Mouse (Mus musculus): ENCODE data around the gene 1700012B07Rik. TPM values are rescaled to one million over a fixed set of nuclear protein-coding genes. Genes with fewer than 3 reads are reported as not detected.

The 1700012B07Rik gene
- polyA plus RNA-seq, 1 experiment from 2014 or later, result not detected

DNA sequence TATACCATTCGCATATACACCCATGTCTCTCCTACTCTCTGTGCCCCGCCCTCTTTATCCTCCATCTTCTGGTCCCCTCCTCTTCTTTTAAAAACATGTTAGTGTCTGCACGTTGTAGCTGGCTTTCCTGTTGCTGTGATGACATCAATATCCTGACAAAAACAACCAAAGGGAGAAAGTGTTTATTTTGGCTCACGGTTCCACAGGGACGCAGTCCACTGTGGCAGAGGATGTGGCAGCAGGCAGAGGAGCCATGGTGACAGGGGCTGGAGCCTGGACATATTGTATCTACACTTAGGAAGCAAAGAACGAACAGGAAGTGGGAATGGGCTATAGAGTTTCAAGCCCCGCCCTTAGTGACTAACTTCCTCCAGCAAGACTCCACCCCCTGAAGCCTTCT is 36.1 kb upstream of the 1700012B07Rik start:
- Histone ChIP-seq H3K4me3 (no peak overlapping the region), H3K27ac (no peak overlapping the region), H3K9me3 (no peaks in the 10 kb centered on the region), H3K27me3 (ENCODE audit: poor library complexity, severe bottlenecking) (no peaks in the 10 kb centered on the region), H3K4me1 (peaks cover 11% of the 10 kb centered on the region), H3K36me3 (replicated peaks) (no peaks in the 10 kb centered on the region)
- DNase-seq (ENCODE audit: extremely low spot score, low spot score), result no peak
- 88% methylated on average over 7 of the region's 7 CpGs for WGBS

DNA sequence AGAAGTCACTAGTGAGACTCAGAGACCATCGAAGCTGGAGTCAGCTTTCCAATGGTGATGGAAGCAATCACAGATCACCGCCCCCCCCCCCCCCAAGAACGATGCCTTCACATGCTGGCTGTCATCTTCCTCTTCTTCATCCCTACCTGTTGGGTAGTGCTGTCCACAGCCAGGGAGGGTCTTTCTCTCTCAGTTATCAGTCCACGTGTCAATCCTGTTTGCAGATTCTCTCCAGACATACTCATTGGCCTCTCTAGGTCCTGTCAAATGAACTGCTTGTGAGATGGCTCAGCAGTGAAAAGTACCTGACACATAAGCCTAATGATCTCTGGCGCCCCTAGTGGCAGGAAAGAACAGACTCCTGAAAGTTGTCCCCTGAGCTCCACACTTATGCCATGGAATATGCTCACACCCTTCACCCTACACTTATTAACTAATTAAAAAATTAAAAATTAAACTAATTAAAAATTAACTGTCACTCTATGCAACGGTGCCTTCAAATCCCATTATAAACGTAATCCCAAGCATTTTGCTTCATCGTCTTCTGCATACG is 35.4 kb upstream of the 1700012B07Rik start:
- H3K36me3 ChIP-seq (replicated peaks), result no peaks in the 10 kb centered on the region
- 71% methylated on average over 9 of the region's 9 CpGs for WGBS
- peak; percentile 52 for DNase-seq (ENCODE audit: extremely low spot score, low spot score)
- H3K4me1 ChIP-seq, result peaks cover 11% of the 10 kb centered on the region
- no peaks in the 10 kb centered on the region for H3K9me3 ChIP-seq
- no peak overlapping the region for H3K27ac ChIP-seq
- H3K4me3 ChIP-seq, result no peak overlapping the region
- H3K27me3 ChIP-seq (ENCODE audit: poor library complexity, severe bottlenecking), result no peaks in the 10 kb centered on the region

DNA sequence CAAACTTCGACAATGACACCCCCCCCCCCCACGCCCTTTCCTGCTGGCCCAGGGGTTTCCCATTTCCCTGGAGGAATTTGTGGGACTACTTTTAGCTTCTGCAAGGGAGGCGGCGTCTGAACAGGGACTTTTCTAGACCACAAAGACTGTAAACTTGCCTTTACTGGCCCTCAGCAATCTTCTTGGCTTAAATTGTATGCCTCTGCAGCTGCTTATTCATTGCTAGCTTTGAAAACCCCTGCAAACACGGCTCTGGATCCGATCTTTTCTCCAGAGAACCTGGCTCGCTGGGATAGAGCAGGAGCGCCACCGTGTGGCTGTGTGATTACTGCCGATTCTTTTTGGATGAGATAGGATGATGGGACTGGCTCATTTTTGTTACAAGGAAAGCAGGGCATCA is 32.7 kb upstream of the 1700012B07Rik start:
- Histone ChIP-seq H3K9me3 (no peaks in the 10 kb centered on the region), H3K4me3 (peak overlapping the region; percentile 31; the same call in 1 of the 2 replicates), H3K36me3 (replicated peaks) (no peaks in the 10 kb centered on the region), H3K4me1 (peaks cover 11% of the 10 kb centered on the region), H3K27me3 (ENCODE audit: poor library complexity, severe bottlenecking) (no peaks in the 10 kb centered on the region), H3K27ac (no peak overlapping the region)
- peak; percentile 86 for DNase-seq (ENCODE audit: extremely low spot score, low spot score)
- WGBS, result 11% methylated on average over 10 of the region's 10 CpGs

DNA sequence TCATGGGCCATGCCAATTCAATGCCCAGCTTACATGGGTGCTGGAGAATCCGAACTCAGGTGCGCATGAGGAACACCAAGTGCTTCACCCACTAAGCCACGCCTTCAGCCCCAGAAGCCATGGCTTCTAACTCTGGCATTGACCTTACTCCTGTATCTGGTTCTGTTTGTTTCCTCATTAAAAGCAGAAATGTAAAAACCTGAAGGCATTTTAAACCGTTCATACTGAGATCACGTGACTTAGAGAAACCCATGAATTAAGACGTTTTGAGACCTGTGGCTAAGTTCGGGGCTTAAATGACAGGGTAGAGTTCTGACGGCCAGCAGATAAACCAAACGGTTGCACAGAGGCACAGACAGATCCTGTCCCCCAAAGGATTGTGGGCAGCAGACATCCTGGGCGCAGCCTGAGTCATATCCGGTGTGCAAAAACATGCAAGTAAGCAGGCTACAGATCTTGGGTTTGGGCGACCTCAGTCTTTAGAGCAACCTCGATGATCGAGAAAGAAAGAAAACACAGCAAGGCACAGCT is 32.2 kb upstream of the 1700012B07Rik start:
- H3K36me3 ChIP-seq (replicated peaks), result no peaks in the 10 kb centered on the region
- no peaks in the 10 kb centered on the region for H3K27me3 ChIP-seq (ENCODE audit: poor library complexity, severe bottlenecking)
- DNase-seq (ENCODE audit: extremely low spot score, low spot score), result no peak
- H3K27ac ChIP-seq, result no peak overlapping the region
- H3K4me3 ChIP-seq, result peak overlapping the region; percentile 31; the same call in 1 of the 2 replicates
- H3K9me3 ChIP-seq, result no peaks in the 10 kb centered on the region
- peaks cover 8% of the 10 kb centered on the region for H3K4me1 ChIP-seq
- WGBS, result 73% methylated on average over 14 of the region's 14 CpGs

DNA sequence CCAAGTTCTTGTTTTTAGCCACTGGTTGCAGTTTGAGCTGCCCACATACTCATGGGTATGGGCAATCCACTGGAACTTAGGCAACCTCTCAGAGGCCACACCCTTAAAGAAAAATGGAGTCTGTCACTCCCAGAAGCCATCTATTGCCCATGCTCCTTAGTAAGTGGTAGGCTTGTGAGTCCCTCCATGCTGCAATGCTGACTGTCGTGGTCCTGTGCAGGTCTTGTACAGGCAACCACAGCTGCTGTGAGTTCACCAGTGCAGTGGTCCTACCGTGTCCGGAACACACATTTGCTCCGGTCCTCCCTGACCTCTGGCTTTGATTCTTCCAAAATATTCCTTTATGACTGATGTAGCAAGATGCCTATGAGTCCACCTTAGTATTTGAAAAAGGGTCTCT is 31.6 kb upstream of the 1700012B07Rik start:
- no peaks in the 10 kb centered on the region for H3K36me3 ChIP-seq (replicated peaks)
- WGBS, result 87% methylated on average over 4 of the region's 4 CpGs
- no peak overlapping the region for H3K4me3 ChIP-seq
- peaks cover 6% of the 10 kb centered on the region; the same call in 1 of the 2 replicates for H3K4me1 ChIP-seq
- no peak overlapping the region for H3K27ac ChIP-seq
- no peaks in the 10 kb centered on the region for H3K27me3 ChIP-seq (ENCODE audit: poor library complexity, severe bottlenecking)
- H3K9me3 ChIP-seq, result no peaks in the 10 kb centered on the region
- no peak for DNase-seq (ENCODE audit: extremely low spot score, low spot score)

DNA sequence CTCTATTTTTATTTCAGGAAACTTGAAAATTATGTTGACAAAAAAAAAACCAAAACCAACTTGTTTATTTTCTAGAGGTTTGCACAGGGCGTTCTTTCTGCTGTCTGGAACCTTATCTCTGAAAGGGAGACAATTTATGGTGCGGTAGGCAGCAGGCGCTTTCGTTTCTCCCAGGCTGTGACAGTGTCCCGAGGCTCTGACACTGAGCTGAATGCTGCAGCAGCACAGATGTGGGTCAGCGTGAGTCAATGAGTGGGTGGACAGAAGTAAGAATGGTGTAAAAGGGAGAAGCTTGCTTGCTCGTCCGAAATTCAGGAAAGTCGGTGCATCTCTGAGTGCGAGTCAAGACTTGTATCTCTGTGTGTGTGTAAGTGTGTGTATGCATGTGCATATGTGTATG is 29.2 kb upstream of the 1700012B07Rik start:
- no peak for DNase-seq (ENCODE audit: extremely low spot score, low spot score)
- 94% methylated on average over 10 of the region's 10 CpGs for WGBS

DNA sequence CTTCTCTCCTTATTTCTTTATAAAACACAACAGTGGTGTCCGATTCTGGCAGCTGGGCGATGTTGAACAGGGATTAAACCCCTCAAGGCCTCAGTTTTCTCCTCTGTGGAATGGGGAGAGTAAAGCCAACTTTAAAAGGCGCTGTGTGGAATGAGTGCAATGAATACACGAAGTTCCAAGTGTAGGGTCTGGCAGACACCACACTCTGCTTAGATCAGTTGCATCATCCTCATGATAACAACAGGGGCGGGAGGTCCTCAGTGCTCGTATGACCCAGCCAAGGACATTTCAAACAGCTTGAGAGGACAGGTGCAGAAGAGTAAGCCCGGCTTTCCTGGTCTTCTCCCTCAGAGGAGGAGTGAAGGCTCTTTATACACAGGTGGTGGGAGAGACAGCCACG is 26.2 kb upstream of the 1700012B07Rik start:
- 88% methylated on average over 8 of the region's 8 CpGs for WGBS
- Histone ChIP-seq H3K36me3 (replicated peaks) (no peaks in the 10 kb centered on the region), H3K4me1 (peaks cover 11% of the 10 kb centered on the region), H3K4me3 (no peak overlapping the region), H3K27ac (no peak overlapping the region), H3K9me3 (no peaks in the 10 kb centered on the region), H3K27me3 (ENCODE audit: poor library complexity, severe bottlenecking) (no peaks in the 10 kb centered on the region)
- no peak for DNase-seq (ENCODE audit: extremely low spot score, low spot score)

More for the DNA sequence above, 29.2 kb upstream of the 1700012B07Rik start:
- Histone ChIP-seq H3K36me3 (replicated peaks) (no peaks in the 10 kb centered on the region), H3K4me1 (peaks cover 17% of the 10 kb centered on the region), H3K27ac (no peak overlapping the region), H3K9me3 (no peaks in the 10 kb centered on the region), H3K4me3 (no peak overlapping the region), H3K27me3 (ENCODE audit: poor library complexity, severe bottlenecking) (no peaks in the 10 kb centered on the region)

DNA sequence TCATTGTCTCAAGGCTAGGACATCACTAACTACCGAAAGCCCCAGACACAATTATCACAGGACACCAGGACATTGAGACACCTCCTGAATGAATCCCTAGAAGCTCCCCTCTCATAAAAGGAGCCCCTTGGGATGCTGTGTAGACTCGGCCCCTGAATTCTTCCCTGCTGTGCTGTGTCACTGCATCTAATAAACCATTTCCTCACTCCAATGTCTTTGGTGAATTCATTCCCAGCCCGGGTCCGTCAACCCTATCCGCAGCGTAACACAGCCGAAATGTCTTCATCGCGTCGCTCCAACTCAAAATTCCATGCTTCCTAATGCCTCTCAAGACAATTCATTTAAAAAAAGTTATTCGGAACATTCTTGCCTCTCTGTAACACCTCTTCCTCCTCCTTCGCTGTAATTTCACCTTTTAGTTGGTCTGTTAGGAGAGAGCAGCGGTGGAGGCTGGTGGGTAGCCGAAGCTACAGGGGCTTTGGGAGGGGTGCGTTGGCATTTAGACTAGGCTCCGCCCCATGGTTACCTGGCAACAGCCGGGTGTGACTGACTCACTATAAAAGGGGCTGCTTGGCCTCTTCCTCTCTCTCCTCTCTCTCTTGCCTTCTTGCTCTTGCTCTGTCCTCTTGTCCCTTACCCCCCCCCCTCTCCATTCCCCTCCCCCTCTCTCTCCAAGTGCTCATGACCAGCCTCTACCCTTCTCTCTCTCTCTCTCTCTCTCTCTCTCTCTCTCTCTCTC is 25.6 kb upstream of the 1700012B07Rik start:
- 66% methylated on average over 17 of the region's 17 CpGs for WGBS
- no peak overlapping the region for H3K27ac ChIP-seq
- H3K36me3 ChIP-seq (replicated peaks), result no peaks in the 10 kb centered on the region
- no peak overlapping the region; the same call in 1 of the 2 replicates for H3K4me3 ChIP-seq
- DNase-seq (ENCODE audit: extremely low spot score, low spot score), result peak; percentile 31
- no peaks in the 10 kb centered on the region for H3K27me3 ChIP-seq (ENCODE audit: poor library complexity, severe bottlenecking)
- peaks cover 11% of the 10 kb centered on the region for H3K4me1 ChIP-seq
- H3K9me3 ChIP-seq, result no peaks in the 10 kb centered on the region

DNA sequence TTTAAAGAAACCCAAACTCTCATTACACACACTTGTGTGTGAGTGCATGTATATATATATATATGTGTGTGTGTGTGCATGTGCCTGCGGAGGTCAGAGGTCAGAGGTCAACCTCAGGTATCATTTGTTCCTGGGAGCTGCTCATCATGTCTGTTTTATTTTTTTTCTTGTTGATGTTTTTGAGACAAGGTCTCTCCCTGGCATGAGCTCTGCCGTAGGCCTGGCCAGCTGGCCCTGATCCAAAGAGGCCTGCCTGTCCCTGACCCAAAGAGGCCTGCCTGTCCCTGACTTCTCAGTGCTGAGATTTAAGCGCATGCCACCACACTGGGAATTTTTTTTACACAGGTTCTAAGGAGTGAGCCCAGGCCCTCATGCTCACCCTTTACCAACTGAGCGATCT is 24.1 kb upstream of the 1700012B07Rik start:
- DNase-seq (ENCODE audit: extremely low spot score, low spot score), result no peak
- Histone ChIP-seq H3K4me1 (peaks cover 11% of the 10 kb centered on the region), H3K27ac (no peak overlapping the region), H3K4me3 (no peak overlapping the region), H3K9me3 (no peaks in the 10 kb centered on the region), H3K27me3 (ENCODE audit: poor library complexity, severe bottlenecking) (no peaks in the 10 kb centered on the region), H3K36me3 (replicated peaks) (no peaks in the 10 kb centered on the region)
- 91% methylated on average over 4 of the region's 4 CpGs for WGBS

DNA sequence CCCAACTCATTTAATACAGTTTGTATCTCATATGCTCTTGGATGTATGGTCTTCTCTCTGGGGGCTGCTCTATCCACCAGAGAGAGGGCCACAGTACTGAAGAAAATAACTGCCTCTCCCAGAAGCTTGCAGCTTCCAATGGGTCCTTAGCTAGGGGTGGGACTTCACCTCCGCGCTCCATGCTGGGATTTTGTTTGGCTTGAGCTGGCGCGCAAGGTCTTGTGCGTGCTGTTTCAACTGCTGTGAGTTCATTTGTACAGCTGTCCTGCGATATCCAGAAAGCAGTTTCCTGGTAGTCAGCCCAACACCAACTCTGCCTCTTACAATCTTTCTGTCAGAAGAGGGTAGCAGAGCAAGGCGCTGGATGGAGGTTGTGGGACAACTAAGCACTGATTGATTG is 18.5 kb upstream of the 1700012B07Rik start:
- DNase-seq (ENCODE audit: extremely low spot score, low spot score), result no peak
- WGBS, result 64% methylated on average over 7 of the region's 7 CpGs
- H3K27me3 ChIP-seq (ENCODE audit: poor library complexity, severe bottlenecking), result no peaks in the 10 kb centered on the region
- H3K4me3 ChIP-seq, result no peak overlapping the region
- H3K4me1 ChIP-seq, result peaks cover 10% of the 10 kb centered on the region
- no peaks in the 10 kb centered on the region for H3K9me3 ChIP-seq
- no peak overlapping the region for H3K27ac ChIP-seq
- no peaks in the 10 kb centered on the region for H3K36me3 ChIP-seq (replicated peaks)

DNA sequence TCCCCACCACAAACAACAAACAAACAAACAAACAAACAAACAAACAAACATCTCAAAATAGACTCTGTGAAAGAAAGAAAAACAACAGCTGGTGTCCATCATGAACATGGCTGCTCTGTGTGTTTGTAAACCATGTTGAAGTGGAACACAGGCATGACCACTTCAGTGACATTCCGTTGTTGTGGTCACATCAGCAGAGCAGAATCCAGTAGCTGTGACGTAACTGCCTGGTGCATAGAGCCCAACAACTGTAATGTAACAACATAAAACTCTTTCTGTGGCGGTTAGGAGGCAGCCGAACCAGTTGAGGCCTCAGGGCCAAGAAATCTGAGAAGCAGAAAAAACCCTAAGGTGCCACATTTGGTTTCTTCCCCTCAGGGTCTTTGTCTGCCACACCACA is 17.8 kb upstream of the 1700012B07Rik start:
- no peaks in the 10 kb centered on the region for H3K36me3 ChIP-seq (replicated peaks)
- H3K4me1 ChIP-seq, result peaks cover 10% of the 10 kb centered on the region
- WGBS, result 62% methylated on average over 4 of the region's 4 CpGs
- H3K27me3 ChIP-seq (ENCODE audit: poor library complexity, severe bottlenecking), result no peaks in the 10 kb centered on the region
- DNase-seq (ENCODE audit: extremely low spot score, low spot score), result no peak
- H3K27ac ChIP-seq, result no peak overlapping the region
- H3K4me3 ChIP-seq, result no peak overlapping the region
- H3K9me3 ChIP-seq, result no peaks in the 10 kb centered on the region

DNA sequence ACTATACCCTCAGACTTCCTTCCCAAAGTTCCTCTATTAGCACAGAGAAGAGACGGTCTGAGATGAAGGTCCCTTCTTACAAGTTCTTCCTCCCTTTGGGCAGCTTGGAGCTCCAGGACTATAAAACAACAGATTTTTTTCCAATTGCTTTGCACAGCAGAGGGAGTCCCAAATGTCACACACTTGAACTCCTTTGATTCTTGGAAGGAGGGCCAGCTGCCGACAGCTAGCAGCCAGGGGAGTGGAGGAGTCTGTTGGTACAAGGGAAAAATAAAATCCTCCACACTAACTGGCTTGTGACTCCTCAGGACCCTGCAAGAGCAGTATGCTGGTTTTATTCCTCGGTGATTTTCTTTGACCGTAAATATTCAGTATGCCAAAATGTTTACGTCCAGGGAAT is 16.6 kb upstream of the 1700012B07Rik start:
- no peaks in the 10 kb centered on the region for H3K36me3 ChIP-seq (replicated peaks)
- H3K27me3 ChIP-seq (ENCODE audit: poor library complexity, severe bottlenecking), result no peaks in the 10 kb centered on the region
- 90% methylated on average over 5 of the region's 5 CpGs for WGBS
- H3K9me3 ChIP-seq, result no peaks in the 10 kb centered on the region
- H3K4me3 ChIP-seq, result no peak overlapping the region
- no peak overlapping the region for H3K27ac ChIP-seq
- H3K4me1 ChIP-seq, result peaks cover 10% of the 10 kb centered on the region
- no peak for DNase-seq (ENCODE audit: extremely low spot score, low spot score)

DNA sequence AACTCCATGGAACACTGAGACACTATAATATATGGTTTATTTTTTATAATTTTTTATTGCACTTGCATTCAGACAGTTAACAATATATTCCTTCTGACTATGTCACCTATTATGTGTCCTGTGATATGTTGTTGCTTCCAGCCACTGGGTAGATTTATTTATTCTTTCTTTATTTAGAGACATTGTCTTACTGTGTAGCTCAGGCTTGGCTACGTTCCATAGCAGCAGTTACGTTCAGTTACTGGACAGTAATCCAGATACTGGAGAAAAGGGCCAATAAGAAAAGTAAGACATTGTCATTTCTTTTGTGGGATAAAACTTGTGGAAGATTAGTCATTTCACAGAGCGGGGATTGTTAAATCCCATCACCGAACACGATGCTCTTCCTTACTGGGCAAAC is 2.5 kb upstream of the 1700012B07Rik start:
- H3K9me3 ChIP-seq, result no peaks in the 10 kb centered on the region
- 94% methylated on average over 5 of the region's 5 CpGs for WGBS
- DNase-seq (ENCODE audit: extremely low spot score, low spot score), result no peak

More for the DNA sequence above, 2.5 kb upstream of the 1700012B07Rik start:
- H3K27me3 ChIP-seq (ENCODE audit: poor library complexity, severe bottlenecking), result no peaks in the 10 kb centered on the region
- H3K27ac ChIP-seq, result no peak overlapping the region
- no peaks in the 10 kb centered on the region for H3K36me3 ChIP-seq (replicated peaks)
- no peaks in the 10 kb centered on the region for H3K4me1 ChIP-seq
- no peak overlapping the region for H3K4me3 ChIP-seq

All from forebrain, embryonic 10.5 days (tissue).